Mouse (Mus musculus) urinary bladder, postnatal 14 days (tissue): ENCODE measurements around the gene Osbpl3.
"Not testable (repeated sequence)": the region's sequence is repeated elsewhere in the genome, so short reads cannot be mapped to it uniquely, and the experiment has no call there.

Experiments
- DNase-seq: peaks from one replicate; pipeline ENCODE4 v3.0.0; 2021; ENCODE audit warnings: low spot score

Osbpl3 gene

DNA sequence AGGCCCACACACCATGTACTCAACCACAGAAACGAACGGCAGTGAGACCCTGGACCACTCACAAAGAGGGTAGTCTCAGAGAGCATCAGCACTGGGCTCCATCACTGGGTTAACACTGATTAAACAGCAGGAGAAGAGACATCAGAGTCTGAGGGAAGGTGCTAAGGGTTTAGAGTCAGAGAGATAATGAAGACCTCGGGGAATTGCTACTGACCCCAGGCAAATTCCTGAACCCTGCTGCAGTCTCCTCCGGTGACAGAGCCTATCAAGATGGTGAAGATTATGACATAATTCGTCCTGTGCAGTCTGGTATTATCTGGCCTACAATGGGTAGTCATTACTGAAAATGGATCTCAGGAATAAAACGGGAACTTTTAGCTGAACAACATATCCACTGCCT is 2.4 kb downstream of the Osbpl3 start:
- DNase-seq = no peak

DNA sequence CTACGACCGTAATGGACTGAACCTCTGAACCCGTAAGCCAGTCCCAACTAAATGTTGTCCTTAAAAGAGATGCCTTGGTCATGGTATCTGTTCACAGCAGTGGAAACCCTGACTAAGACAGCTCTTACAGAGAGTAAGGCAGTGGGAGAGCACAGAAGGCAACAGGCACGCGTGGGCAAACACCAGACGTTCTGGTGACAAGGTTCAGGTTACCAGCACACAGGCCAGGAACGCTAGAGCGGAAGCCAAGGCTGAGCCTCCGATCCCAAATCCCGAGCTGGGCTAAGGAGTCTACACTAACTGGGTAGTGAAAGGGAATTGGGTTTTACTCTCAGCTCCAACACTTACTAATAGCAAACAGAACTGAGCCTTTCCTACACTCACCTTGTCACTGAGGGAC is 3.8 kb downstream of the Osbpl3 start:
- DNase-seq = no peak

DNA sequence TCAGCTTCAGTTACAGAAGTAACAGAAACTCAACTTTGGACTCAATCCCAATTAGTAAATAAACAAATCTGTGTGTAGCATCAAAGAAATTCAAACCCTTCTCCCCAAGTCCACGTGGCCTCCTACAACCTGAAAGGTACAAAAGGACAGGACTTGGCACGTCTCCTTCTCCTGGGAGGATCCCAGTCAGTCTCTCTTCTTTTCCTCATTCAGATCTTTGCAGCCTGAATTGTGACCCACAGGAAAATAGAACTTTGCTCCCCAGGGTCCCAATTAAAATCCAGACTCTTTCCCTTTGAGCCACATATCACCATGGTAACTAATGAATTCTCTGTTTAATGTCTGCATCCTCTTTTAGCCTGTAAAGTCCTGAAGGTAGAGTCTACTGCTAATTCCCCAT is 10.4 kb downstream of the Osbpl3 start:
- no peak for DNase-seq

DNA sequence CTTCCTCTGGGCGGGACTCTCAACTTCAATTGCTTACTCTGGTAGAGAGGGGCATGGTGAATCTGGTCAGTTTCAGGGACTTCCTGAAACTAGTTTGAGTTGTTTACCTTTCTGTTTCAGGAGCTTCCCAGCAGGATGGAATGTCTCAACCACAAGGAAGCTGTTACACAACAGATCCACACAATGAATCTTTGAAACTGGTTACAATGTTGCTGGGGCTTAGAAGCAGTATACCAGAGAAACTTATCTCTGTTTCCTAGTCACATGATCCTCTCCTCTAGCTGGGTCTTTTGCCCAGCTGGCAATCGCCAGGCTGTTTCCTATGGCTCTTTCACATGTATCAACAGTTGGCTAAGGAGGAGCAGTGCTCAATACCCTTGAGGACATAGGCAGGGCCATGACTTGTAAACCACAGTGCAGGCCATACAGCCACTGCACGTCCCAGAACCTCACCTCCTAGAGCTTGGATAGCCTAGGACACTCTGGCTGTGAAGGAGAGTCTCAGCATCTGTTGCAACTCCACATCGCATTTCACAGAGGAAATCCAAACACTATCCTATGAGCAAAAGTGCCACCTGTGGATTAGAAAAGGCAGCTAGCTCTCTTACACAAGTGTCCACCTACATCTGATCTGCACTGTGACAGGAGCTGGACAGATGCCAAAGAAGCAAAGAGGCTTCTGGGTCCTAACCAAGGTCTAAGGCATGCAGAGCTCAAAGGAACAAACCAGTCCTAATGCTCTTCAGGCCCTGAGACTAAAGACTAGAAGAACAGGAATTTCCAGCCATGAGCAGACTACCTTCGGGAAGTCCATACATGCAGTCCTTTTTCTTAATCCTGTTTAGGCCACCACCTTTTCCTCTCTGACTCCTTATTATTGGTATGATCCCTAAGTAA is 14.8 kb downstream of the Osbpl3 start:
- DNase-seq = peak; percentile 58

DNA sequence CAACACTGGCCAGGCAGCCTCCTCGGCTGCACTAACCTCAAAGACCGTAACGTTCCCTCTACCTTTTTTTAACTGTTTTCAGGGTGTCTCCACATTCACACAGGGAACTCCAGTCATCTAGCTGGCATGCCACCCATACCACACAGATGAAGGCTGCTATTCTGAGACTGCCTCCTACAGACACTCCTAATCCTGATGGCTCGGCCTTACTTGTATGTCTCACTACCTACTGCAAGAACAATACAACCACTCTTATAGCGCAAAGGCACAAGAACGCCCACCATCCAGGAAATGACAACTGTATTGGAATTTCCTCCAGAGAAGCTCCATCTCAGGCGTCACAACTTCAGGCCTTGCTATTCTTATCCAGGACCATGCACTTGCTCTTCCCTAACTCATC is 15.8 kb downstream of the Osbpl3 start:
- no peak for DNase-seq

DNA sequence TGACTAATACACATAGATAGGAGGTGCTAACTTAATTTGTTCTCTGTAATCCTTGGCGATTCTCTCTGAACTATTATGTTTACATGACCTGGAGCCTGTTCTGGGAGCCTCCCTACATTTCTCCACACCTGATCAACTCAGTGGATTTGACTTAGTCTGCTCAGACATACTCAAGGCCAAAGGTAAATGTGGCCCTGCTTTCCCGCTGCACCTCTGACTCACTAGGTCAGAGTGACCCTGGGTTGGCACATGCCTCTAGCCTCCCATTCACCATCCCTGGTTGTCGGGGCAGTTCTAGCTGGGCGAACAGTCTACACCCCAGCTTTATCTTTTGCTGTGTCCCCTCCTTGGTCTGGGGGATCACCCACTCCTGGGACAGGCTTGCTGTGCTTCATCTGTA is 17.1 kb downstream of the Osbpl3 start:
- DNase-seq = not testable (repeated sequence)

DNA sequence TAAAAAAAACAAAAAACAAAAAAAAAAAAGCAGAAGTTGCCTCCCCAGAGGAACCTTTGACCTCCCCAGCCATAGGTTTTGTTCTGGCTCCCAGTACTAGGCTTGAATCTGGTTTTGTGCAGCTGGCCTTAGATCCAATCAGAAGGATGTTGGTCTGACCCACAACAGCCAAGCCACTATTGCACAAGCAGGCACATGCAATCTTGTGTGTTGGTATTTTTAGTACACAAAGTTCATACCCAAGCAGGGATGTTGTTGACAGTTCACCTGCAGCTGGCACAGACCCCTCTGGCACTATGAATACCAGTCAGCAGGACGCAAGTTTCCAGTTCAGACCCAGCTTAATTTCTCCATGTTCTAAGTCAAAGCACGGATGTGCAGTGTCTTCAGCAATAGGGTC is 18.2 kb downstream of the Osbpl3 start:
- no peak for DNase-seq

DNA sequence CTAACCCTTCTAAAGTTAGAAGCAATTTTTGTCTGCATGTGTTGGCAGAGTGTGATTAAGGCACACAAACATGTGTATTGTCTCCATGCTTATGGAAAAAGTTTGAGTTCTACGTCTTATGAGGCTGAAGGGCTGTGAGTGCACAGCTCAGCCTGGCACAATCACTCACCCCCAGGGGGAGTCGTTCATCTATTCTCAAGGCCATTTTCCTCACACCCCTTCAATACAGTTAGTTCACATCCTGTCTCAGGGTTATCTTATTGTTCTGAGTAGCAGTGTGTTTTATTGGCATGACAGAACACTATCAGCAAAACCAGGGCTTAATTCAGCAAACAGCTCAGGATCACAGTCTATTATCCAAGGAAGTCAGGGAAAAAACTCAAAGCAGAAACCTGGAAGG is 19.3 kb downstream of the Osbpl3 start:
- DNase-seq = no peak

DNA sequence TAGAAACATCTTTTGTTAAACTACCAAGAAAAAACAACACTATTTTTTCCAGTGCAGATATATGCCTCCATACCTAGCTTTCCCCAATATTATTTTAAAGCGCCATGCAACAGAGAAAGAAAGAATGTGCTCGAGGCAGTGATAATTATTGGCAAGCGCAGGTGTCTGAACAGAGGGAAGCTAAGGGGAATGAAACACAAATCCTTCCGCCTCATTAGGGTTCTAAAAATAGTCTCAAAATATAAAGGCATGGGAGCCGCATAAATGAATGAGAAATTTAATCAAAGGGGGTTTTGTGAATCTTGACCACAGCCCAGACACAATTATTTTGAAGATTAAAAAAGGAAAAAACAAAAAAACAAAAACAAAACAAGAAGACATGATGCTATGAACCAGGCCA is 23.5 kb downstream of the Osbpl3 start:
- no peak for DNase-seq

DNA sequence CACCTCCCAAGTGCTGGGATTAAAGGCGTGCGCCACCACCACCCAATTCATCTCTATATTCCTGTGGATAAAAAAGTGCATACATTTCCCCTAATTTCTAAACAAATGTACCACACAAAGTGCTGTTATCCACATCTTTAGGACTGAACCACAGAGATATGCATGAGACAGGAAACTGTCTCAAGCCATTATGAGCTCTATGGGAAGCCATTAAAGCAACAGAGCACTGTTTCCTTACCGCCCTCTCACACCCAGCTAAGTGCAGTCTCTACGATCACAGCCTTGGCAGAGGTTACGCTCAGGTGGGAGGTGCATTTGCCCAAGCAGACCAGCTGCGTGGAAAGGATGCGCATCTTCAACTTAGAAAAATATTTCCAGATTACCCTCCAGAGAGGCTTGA is 26.7 kb downstream of the Osbpl3 start:
- DNase-seq = no peak

DNA sequence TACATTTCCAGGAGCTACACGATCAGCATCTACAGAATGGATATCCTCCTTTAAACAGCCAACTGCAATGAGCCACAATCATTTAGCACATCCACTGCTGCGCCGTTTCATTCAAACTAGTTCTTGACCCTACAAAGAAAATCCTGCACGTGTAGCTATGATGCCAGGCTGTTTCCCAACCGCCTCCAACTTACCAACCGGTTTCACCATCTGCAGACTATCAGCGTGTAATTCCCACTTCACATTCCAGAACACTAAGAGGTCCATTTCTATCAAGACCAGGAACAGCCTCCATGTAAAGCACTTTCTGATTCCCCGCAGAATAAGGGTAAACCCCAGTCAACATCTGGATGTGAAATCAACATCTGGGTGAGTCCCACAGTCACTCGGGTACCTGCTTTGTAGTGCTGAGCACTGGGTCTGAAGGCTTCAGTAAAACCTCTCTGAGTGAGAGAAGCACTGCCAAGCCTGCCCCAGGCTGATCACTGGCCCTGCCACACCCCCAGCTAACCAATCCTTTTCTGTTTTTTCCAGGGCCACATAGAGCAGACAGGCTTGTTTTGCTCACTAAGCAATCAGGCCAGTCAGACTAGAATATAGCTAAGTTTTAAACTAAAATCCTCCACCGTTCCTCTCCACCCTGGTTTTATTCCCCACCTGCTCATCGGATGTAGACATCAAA is 28.8 kb downstream of the Osbpl3 start:
- no peak for DNase-seq

DNA sequence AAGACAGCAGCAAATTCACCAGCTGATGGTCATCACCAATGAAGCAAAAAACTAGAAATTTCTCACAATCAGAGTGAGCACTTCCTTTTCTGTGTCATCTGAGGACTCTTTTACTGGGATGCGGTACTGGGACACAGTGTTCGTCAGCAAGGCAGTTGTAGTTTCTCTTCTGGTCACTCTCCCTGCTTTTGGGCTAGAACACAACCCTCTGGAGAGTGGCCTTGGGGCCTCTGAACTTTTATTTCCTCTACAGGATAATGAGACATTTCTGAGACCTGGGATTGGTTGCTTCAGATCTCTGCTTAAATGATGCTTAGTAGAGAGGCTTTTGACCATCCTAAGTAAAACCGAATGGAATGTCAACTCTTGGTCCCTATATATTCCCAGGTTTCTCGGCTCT is 29.4 kb downstream of the Osbpl3 start:
- no peak for DNase-seq

DNA sequence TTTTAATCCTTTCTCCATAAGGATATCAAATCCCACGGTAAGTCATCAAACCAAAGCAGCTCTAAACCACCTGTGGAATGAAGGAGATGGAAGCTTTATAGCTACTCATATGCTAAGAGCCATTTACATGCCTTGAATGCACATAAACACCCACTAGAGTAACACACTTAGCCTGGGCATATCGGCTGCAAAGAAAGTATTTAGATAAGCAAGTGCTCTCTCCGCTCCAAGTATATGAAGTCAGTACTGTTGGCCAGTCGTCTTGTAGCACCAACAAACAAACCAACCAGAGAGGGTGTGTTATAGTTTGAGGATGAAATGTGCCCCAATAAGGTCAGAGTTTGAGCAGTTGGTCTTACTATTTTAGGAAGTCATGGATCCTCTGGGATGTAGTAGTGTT is 31.7 kb downstream of the Osbpl3 start:
- no peak for DNase-seq

DNA sequence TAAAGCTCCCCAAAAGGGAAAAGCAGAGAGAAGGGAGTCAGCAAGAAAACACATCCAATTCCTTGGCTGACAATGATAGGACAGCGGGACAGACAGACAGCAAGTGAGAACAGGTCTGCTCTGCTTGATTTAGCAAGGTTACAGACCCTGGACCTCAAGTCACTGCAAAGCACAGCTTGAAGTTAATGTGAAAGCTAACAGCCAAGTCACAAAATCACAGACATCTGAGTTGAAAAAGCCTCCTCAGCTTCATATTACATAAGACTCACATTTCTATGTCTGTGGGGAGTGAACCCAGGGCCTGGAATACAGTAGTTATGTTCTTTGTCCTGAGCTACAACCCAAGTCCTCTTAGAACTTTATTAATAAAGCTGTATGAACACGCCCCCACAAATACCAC is 35.6 kb downstream of the Osbpl3 start:
- no peak for DNase-seq

DNA sequence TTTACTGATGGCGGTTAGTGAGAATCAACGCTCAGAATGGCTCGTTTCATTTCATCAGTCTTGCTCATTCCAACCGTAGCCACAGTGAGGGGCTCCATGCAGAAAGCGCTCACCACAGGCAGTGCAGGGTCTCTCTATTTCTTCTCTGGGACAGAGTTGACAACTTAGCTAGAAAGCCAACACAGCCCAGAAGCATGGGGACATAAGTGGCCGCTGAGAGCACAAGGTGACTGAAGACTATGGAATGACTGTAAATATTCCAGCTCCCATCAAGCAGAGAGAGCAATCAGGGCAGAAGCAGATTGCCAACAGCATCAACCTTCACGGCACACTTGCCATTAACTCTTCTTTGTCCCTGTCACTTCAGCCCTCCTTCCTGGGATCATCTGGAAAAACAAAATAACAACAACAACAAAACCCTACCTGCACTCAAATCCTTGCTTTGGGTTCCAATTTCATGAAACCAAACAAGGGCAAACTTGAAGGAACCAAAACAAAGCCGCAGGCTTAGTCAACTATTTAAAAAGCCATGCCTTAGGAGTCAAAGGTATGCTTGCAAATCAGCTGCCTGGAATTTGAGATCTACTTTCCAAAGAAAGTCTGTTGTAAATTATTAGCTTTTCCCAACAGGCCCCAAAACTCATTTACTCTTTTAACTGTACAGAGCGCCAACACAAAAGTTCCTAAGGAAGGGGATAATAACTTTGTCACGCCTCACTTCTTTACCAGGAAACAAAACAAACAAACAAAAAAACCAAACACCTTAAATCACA is 36.3 kb downstream of the Osbpl3 start:
- DNase-seq = no peak

DNA sequence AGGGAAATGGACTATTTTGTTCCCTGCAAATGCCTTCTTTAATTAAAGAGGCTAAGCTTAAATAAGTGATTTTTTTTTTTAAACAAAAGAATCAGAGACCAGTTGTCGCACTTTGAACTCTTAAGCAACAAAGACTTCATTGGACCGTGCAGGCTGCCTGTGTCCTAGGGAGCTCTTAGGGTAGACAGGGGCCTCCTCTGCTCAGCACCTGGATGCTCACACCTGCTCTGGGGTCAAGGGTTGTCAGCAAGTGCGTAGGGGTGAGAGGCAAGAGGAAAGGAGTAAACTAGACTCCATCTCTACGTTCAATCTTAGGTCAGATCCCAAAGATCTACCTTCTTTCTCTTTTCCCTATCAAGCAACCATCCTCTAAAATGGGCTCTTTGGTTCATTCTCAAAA is 37.0 kb downstream of the Osbpl3 start:
- DNase-seq = no peak

DNA sequence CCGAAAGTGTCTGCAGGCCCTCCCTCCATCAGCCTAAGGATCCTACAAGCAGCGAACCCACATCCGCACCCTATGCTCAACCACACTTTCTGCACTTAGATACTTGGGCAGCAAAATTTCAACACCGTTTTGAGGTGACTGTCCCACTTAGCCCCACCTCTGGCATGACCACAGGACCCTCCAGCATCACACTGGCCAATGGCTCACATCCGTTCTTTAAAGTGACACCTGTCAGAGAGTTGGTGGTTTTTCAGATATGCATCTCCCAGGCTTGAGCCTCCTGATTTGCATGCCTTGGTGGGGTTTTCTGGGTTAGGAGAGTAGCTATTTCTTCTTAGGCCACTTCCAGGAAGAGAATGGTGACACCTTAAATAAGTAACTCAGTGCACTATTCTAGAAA is 39.1 kb downstream of the Osbpl3 start:
- DNase-seq = no peak

DNA sequence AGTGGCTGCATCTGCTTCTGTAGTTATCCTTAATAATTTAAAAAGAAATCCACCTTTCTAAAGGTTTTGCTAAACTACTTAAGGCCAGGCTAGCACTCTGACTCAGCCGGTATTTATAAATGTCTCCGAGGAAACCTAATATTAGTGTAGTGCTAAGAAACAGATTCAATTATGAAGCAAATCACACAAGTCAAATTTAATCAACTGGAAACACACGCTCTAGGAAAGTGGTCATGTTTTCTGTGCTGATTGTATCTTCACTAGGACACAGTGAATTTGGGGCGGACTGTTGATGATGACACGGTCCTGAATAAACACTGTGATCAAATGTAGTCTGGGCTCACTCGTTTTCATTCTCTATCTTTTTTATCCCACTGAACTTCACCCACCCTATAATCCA is 40.6 kb downstream of the Osbpl3 start:
- no peak for DNase-seq

DNA sequence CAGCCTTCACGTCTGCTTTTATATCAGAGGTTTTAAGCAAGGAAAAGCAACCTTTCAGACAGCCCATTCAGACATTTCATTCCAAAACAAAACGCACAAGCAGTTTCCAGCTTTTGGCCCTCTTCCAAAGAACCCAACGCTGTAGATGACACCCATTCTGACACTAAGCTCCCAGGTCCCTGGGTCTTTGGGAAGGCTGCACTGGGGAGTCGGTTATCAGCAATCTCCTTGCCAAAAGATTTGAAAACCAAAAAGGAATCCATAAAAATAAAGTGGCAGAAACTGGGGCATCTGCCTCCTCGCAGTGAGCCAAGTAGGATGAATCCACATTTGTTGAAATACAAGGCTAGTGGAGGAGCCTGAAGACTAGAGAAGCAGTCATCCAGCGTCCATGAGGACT is 41.5 kb downstream of the Osbpl3 start:
- no peak for DNase-seq

DNA sequence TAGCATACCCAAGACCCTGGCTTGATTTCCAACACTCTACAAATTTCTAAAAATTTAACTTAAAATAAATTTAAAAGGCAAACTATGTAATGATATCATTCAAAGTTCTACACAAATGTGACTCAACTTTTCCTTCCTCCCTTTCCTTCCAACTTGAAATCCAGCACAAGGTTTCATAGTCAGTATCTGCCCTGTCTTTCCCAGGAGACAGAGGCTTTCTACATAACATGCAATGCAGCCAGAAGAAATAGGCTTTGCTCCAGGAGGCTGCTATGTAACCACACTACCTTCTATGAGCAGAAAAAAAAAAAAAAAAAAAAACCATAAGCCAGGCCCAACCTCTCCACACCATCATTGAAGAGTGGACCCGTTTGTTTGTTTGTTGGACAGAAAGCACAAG is 42.6 kb downstream of the Osbpl3 start:
- DNase-seq = no peak

DNA sequence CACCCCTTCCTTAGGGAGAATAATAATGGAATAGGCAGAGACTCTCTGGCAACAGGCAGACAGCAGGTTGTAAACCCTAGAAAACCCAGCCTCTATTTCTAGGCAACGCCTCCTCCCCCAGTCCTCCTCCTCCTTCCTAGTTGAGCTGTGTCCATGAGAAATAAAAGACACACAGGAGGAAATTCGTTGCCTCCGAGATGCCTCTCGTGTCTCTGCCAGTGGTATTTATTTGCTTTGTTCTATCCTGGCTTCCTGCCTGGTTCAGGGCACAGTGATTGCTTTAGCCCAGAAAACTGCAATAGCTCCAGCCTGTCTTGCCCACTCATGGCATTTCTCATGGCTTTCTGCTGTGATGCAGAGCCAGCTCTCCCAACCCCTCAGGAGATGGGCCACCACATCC is 43.8 kb downstream of the Osbpl3 start:
- peak; percentile 24 for DNase-seq

DNA sequence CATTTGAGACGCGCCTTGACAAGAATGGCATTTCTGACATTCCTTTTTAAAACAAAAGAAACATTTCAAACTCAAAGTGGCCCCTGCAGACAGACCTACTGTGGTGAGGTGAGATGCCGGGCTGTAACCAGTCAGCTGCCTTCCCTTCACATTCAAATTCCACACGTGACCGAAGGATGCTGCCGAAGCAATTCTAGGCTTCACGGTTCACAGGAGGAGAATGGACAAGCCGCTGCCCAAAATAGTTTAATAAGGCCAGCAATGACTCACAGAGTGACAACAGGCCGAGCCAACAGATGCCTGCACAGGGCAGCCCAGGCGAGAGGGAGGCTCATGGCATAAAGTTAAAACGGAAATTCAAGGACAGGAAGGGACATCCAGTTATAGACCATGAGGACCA is 51.3 kb downstream of the Osbpl3 start:
- DNase-seq = peak; percentile 36

DNA sequence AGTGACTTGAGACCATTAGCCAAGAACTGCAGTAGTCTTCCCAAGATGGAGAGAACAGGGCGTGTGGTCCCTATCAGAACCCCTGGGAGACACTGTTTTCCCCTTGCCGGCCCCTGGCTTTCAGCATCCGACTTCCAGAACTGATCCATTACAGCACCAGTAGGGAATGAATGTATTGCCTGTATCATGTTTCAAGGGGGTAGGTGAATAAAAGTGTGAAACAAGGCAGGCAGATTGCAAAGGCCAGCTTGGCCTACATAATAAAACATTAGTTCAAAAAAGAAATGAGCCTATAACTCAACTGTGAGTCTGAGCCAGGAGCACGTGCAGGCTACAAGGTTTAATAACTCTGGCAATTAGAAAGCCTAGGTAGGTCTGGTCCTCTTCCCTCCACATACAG is 52.5 kb downstream of the Osbpl3 start:
- no peak for DNase-seq
